7 mouse cellular contexts compared by ENCODE assay signal in the genomic region with DNA sequence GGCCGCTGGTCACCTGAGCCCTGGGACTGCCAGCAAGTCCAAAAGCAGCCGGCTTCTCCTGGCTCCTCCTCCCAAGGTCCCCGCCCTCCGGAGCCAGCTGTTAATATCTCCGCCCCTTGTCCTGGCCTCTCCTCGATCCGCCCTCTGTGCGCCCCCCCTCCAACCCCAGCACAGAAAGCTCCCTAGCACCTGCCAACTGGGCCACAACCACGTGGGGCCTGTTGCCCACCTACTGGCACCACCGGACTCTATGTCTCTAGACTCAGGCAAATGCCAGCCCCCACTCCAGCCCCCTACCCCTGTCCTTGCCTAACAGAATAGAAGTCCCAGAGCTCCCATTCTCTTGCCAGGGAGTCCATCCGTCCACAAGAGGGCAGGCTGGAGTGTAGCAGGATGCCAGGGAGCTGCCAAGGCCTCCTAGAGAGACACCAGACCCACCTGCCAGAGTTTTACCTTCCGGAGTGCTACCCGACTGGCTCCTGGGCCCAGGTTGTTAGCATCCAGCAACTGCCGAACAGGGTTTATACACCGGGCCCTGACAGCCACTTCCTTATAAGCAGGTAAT. TPM values are rescaled to one million over a fixed set of nuclear protein-coding genes. Genes with fewer than 3 reads are reported as not detected.
DNase-seq lines count a peak whose midpoint lies in the region; ATAC-seq lines count a peak whose summit lies in the region.

No protein-coding gene starts in this region.

- H3K9ac ChIP-seq in intestine, embryonic 15.5 days = peak overlapping the region; percentile 37; the same call in 1 of the 2 replicates

- peak overlapping the region; percentile 61 for H3K4me2 ChIP-seq in intestine, embryonic 15.5 days (replicated peaks)

- peak; percentile 83 for ATAC-seq in intestine, embryonic 15.5 days

- peaks cover 30% of the 10 kb centered on the region for H3K4me1 ChIP-seq in intestine, embryonic 15.5 days (replicated peaks)

- peak; percentile 85 for DNase-seq in adrenal gland, postnatal 10 days
- DNase-seq in embryo, embryonic 10 days (ENCODE audit: low spot score) = peak; percentile 86
- DNase-seq in gastrocnemius, postnatal 25 days = peak; percentile 85
- peak; percentile 56 to 80 for DNase-seq in left cerebral cortex, postnatal 10 days (ENCODE audit: extremely low spot score in 1 of 2, low spot score in 2 of 2)
- peak; percentile 71 for DNase-seq in mesoderm, embryonic 11.5 days (ENCODE audit: low read depth, low spot score)
- peak; percentile 77 for DNase-seq in skeletal muscle tissue, adult 2 months (ENCODE audit: low read depth, low spot score)

- intact Hi-C loops in left cerebral cortex, postnatal 10 days (cut with DNase I) = no loop called here

- peak overlapping the region; percentile 58; the same call in 1 of the 2 replicates for H3K27ac ChIP-seq in intestine, embryonic 15.5 days

- no peaks in the 10 kb centered on the region for H3K27me3 ChIP-seq in intestine, embryonic 15.5 days (replicated peaks)

- 8% methylated on average over 15 of the region's 15 CpGs for WGBS in intestine, embryonic 15.5 days

- no peaks in the 10 kb centered on the region for H3K9me3 ChIP-seq in intestine, embryonic 15.5 days

- no peaks in the 10 kb centered on the region for H3K36me3 ChIP-seq in intestine, embryonic 15.5 days

- H3K4me3 ChIP-seq in intestine, embryonic 15.5 days (replicated peaks) = peak overlapping the region; percentile 30

RNA-seq across cellular contexts. Expression of gene Acot11, which starts 4.9 kb away (rescaled TPM):
- 10 to 100 TPM; 35.1 to 37.9 TPM for total RNA-seq in adrenal gland, postnatal 10 days (2021)
- 10 to 100 TPM in 1 of 2 experiments, 1 to 10 TPM in 1; 7.8 to 14.3 TPM for total RNA-seq in gastrocnemius, postnatal 25 days (2021)
- polyA plus RNA-seq in intestine, embryonic 15.5 days (2015; fragmentation: Nextera tagmentation; extraction: Ambion mirVana) = 12.2 and 14.1 TPM in 2 replicates
- total RNA-seq in left cerebral cortex, postnatal 10 days (2021) = 10 to 100 TPM; 12.2 to 22.1 TPM

Comparison
In these comparisons a context has a peak if more than half of its experiments do, and no peak if none do; other contexts are left out.
1. Peak in every context shown above with its lines: DNase-seq, ATAC-seq, H3K4me3 ChIP-seq and H3K27ac ChIP-seq.